Mouse (Mus musculus): ENCODE data around the gene Neu1. TPM values are rescaled to one million over a fixed set of nuclear protein-coding genes. Genes with fewer than 3 reads are reported as not detected.

The Neu1 gene
- polyA plus RNA-seq, 1 experiment = 11.7 TPM

GRCm38 (mm10) chr17:34894801-34895530, 36.1 kb upstream of the Neu1 start:
- H3K27me3 ChIP-seq (ENCODE audit: control insufficient read depth, insufficient read depth, insufficient read length) = no peaks in the 10 kb centered on the region
- peaks cover 42% of the 10 kb centered on the region for H3K79me2 ChIP-seq (ENCODE audit: control insufficient read depth, insufficient read depth)
- H3K79me3 ChIP-seq (ENCODE audit: low read depth) = peaks cover 9% of the 10 kb centered on the region
- H3ac ChIP-seq (ENCODE audit: control insufficient read depth, insufficient read length, low read depth) = peak overlapping the region; percentile 72
- H3K4me3 ChIP-seq (ENCODE audit: insufficient read depth, poor library complexity, severe bottlenecking) = peak overlapping the region; percentile 61
- TF ChIP-seq MAX (IDR thresholded peaks at IDR 0.05) (peak; percentile 7), MYOG (IDR thresholded peaks at IDR 0.05; ENCODE audit: control insufficient read depth, extremely low read depth, insufficient read length) (no peak), USF1 (IDR thresholded peaks at IDR 0.05; ENCODE audit: low read depth) (no peak), CTCF (IDR thresholded peaks at IDR 0.05; ENCODE audit: control insufficient read depth, insufficient read depth, insufficient read length) (no peak), MYOD1 (IDR thresholded peaks at IDR 0.05; ENCODE audit: control insufficient read depth, insufficient read length, low read depth) (no peak)
- no peaks in the 10 kb centered on the region for H3K36me3 ChIP-seq (ENCODE audit: control insufficient read depth, insufficient read depth)

- peaks cover 16% of the 10 kb centered on the region for H3K79me3 ChIP-seq (ENCODE audit: low read depth)
- H3ac ChIP-seq (ENCODE audit: control insufficient read depth, insufficient read length, low read depth) = no peak overlapping the region
- H3K79me2 ChIP-seq (ENCODE audit: control insufficient read depth, insufficient read depth) = peaks cover 49% of the 10 kb centered on the region
- H3K4me3 ChIP-seq (ENCODE audit: insufficient read depth, poor library complexity, severe bottlenecking) = no peak overlapping the region
- H3K36me3 ChIP-seq (ENCODE audit: control insufficient read depth, insufficient read depth) = no peaks in the 10 kb centered on the region
- no peaks in the 10 kb centered on the region for H3K27me3 ChIP-seq (ENCODE audit: control insufficient read depth, insufficient read depth, insufficient read length)
- no peak for TF ChIP-seq CTCF (IDR thresholded peaks at IDR 0.05; ENCODE audit: control insufficient read depth, insufficient read depth, insufficient read length)
- TF ChIP-seq USF1 (IDR thresholded peaks at IDR 0.05; ENCODE audit: low read depth) = no peak
- no peak for TF ChIP-seq MYOG (IDR thresholded peaks at IDR 0.05; ENCODE audit: control insufficient read depth, extremely low read depth, insufficient read length)
- no peak for TF ChIP-seq FOSL1 (IDR thresholded peaks at IDR 0.05; ENCODE audit: insufficient read depth, low read length, poor library complexity, severe bottlenecking)
- TF ChIP-seq MAX (IDR thresholded peaks at IDR 0.05) = no peak
- TF ChIP-seq MYOD1 (IDR thresholded peaks at IDR 0.05; ENCODE audit: control insufficient read depth, insufficient read length, low read depth) = no peak
- no peak for TF ChIP-seq CEBPB (IDR thresholded peaks at IDR 0.05; ENCODE audit: low read depth)
Observed at GRCm38 (mm10) chr17:34895724-34896123, 35.3 kb upstream of the Neu1 start.

GRCm38 (mm10) chr17:34896366-34896765, 34.7 kb upstream of the Neu1 start:
- no peak overlapping the region for H3K4me3 ChIP-seq (ENCODE audit: insufficient read depth, poor library complexity, severe bottlenecking)
- H3K79me3 ChIP-seq (ENCODE audit: low read depth) = peaks cover 23% of the 10 kb centered on the region
- peaks cover 1% of the 10 kb centered on the region for H3K36me3 ChIP-seq (ENCODE audit: control insufficient read depth, insufficient read depth)
- TF ChIP-seq MAX (IDR thresholded peaks at IDR 0.05) (no peak), MYOD1 (IDR thresholded peaks at IDR 0.05; ENCODE audit: control insufficient read depth, insufficient read length, low read depth) (no peak), CTCF (IDR thresholded peaks at IDR 0.05; ENCODE audit: control insufficient read depth, insufficient read depth, insufficient read length) (no peak)
- no peak overlapping the region for H3ac ChIP-seq (ENCODE audit: control insufficient read depth, insufficient read length, low read depth)
- H3K79me2 ChIP-seq (ENCODE audit: control insufficient read depth, insufficient read depth) = peaks cover 56% of the 10 kb centered on the region
- H3K27me3 ChIP-seq (ENCODE audit: control insufficient read depth, insufficient read depth, insufficient read length) = no peaks in the 10 kb centered on the region

GRCm38 (mm10) chr17:34897373-34898159, 33.5 kb upstream of the Neu1 start:
- TF ChIP-seq MAX (IDR thresholded peaks at IDR 0.05) (no peak), FOSL1 (IDR thresholded peaks at IDR 0.05; ENCODE audit: insufficient read depth, low read length, poor library complexity, severe bottlenecking) (no peak), MYOG (IDR thresholded peaks at IDR 0.05; ENCODE audit: control insufficient read depth, extremely low read depth, insufficient read length) (no peak), MYOD1 (IDR thresholded peaks at IDR 0.05; ENCODE audit: control insufficient read depth, insufficient read length, low read depth) (no peak), CEBPB (IDR thresholded peaks at IDR 0.05; ENCODE audit: low read depth) (no peak), CTCF (IDR thresholded peaks at IDR 0.05; ENCODE audit: control insufficient read depth, insufficient read depth, insufficient read length) (no peak), USF1 (IDR thresholded peaks at IDR 0.05; ENCODE audit: low read depth) (no peak)
- H3ac ChIP-seq (ENCODE audit: control insufficient read depth, insufficient read length, low read depth) = peak overlapping the region; percentile 97
- peak overlapping the region; percentile 76 for H3K4me3 ChIP-seq (ENCODE audit: insufficient read depth, poor library complexity, severe bottlenecking)
- peaks cover 62% of the 10 kb centered on the region for H3K79me2 ChIP-seq (ENCODE audit: control insufficient read depth, insufficient read depth)
- H3K27me3 ChIP-seq (ENCODE audit: control insufficient read depth, insufficient read depth, insufficient read length) = no peaks in the 10 kb centered on the region
- peaks cover 11% of the 10 kb centered on the region for H3K36me3 ChIP-seq (ENCODE audit: control insufficient read depth, insufficient read depth)
- peaks cover 26% of the 10 kb centered on the region for H3K79me3 ChIP-seq (ENCODE audit: low read depth)

GRCm38 (mm10) chr17:34898160-34898586, 32.9 kb upstream of the Neu1 start, which contains the start of the genes C2 and Ehmt2:
Gene C2, minus strand, starts transcription at chr17:34898265.
Gene Ehmt2, plus strand, starts transcription at chr17:34898469.
- H3K36me3 ChIP-seq (ENCODE audit: control insufficient read depth, insufficient read depth) = peaks cover 17% of the 10 kb centered on the region
- H3K27me3 ChIP-seq (ENCODE audit: control insufficient read depth, insufficient read depth, insufficient read length) = no peaks in the 10 kb centered on the region
- TF ChIP-seq MAX (IDR thresholded peaks at IDR 0.05) = peak; percentile 82
- no peak for TF ChIP-seq MYOD1 (IDR thresholded peaks at IDR 0.05; ENCODE audit: control insufficient read depth, insufficient read length, low read depth)
- TF ChIP-seq USF1 (IDR thresholded peaks at IDR 0.05; ENCODE audit: low read depth) = peak; percentile 86
- no peak for TF ChIP-seq MYOG (IDR thresholded peaks at IDR 0.05; ENCODE audit: control insufficient read depth, extremely low read depth, insufficient read length)
- peak within 1 kb of the TSS; percentile 76 for H3K4me3 ChIP-seq (ENCODE audit: insufficient read depth, poor library complexity, severe bottlenecking)
- H3K79me3 ChIP-seq (ENCODE audit: low read depth) = peaks cover 26% of the 10 kb centered on the region
- H3ac ChIP-seq (ENCODE audit: control insufficient read depth, insufficient read length, low read depth) = peak within 1 kb of the TSS; percentile 97
- H3K79me2 ChIP-seq (ENCODE audit: control insufficient read depth, insufficient read depth) = peaks cover 62% of the 10 kb centered on the region

All from C2C12 (cell line).